Mouse (Mus musculus): Measurements from ENCODE around the gene Pde4c.

GRCm38 (mm10) chr8:70789046-70789445 lies 65.5 kb downstream of the Pde4c start:
- TF ChIP-seq POLR2A (IDR thresholded peaks at IDR 0.05; ENCODE audit: borderline replicate concordance, extremely low read depth, insufficient read depth, insufficient read length, poor library complexity, severe bottlenecking) (no peak), CTCF (IDR thresholded peaks at IDR 0.05; ENCODE audit: borderline replicate concordance, extremely low read depth, insufficient read depth, insufficient read length) (no peak)

Data from brain, embryonic 14.5 days (tissue).